19 mouse cellular contexts compared by ENCODE assay signal in genomic region chr12:32297431-32297830, GRCm38 (mm10).
"Had no signal": no experiment of that assay in that cellular context is flagged by ENCODE, and none has a peak within 500 bp of the region (broad histone marks: within the 10 kb centered on the region; RNA-seq: fewer than 3 reads in every experiment).

No protein-coding gene starts in this region.

- H3K4me1 ChIP-seq: lung, embryonic 15.5 days; midbrain, embryonic 10.5 days; neural tube, embryonic 13.5 days; neural tube, embryonic 15.5 days; stomach, embryonic 15.5 days had no signal

- H3K27ac ChIP-seq: liver, embryonic 15.5 days; lung, embryonic 15.5 days; midbrain, embryonic 10.5 days; midbrain, embryonic 12.5 days; neural tube, embryonic 13.5 days; neural tube, embryonic 15.5 days; stomach, embryonic 15.5 days had no signal

- H3K4me3 ChIP-seq: liver, embryonic 15.5 days; lung, embryonic 15.5 days; midbrain, embryonic 10.5 days; midbrain, embryonic 12.5 days; myocyte; neural tube, embryonic 13.5 days; neural tube, embryonic 15.5 days; stomach, embryonic 15.5 days had no signal

- H3K4me2 ChIP-seq: liver, embryonic 15.5 days; lung, embryonic 15.5 days; midbrain, embryonic 12.5 days; neural tube, embryonic 13.5 days; neural tube, embryonic 15.5 days; stomach, embryonic 15.5 days had no signal

- H3K27me3 ChIP-seq: liver, embryonic 15.5 days; lung, embryonic 15.5 days; midbrain, embryonic 12.5 days; neural tube, embryonic 13.5 days; neural tube, embryonic 15.5 days; stomach, embryonic 15.5 days had no signal

- H3K9ac ChIP-seq: liver, embryonic 15.5 days; liver, postnatal 0 days; lung, embryonic 15.5 days; midbrain, embryonic 12.5 days; neural tube, embryonic 13.5 days; neural tube, embryonic 15.5 days; stomach, embryonic 15.5 days had no signal

- H3K36me3 ChIP-seq: liver, embryonic 15.5 days; lung, embryonic 15.5 days; midbrain, embryonic 10.5 days; midbrain, embryonic 12.5 days; neural tube, embryonic 13.5 days; neural tube, embryonic 15.5 days; stomach, embryonic 15.5 days had no signal

- ATAC-seq: liver, postnatal 0 days; lung, postnatal 0 days; midbrain, embryonic 16.5 days had no signal

- H3K9me3 ChIP-seq: liver, embryonic 15.5 days; lung, embryonic 15.5 days; midbrain, embryonic 10.5 days; midbrain, embryonic 12.5 days; neural tube, embryonic 13.5 days; neural tube, embryonic 15.5 days; stomach, embryonic 15.5 days had no signal

- DNase-seq: liver, postnatal 0 days; lung, adult 2 months; lung, postnatal 14 days; lung, postnatal 4 days; midbrain, embryonic 14.5 days; right cerebral cortex, postnatal 14 days; thymus, adult 18-20 months; thymus, postnatal 14 days; thymus, postnatal 36 days had no signal
